Mouse (Mus musculus) ZHBTc4 (cell line): ENCODE data around the gene Tha1.
"Not testable (repeated sequence)": the region's sequence is repeated elsewhere in the genome, so short reads cannot be mapped to it uniquely, and the experiment has no call there.

ENCODE experiments used
- DNase-seq: peaks from one replicate; pipeline ENCODE4 v3.0.0-alpha.2; 2011; ENCODE audit warnings: low read depth, low spot score

The Tha1 gene

DNA sequence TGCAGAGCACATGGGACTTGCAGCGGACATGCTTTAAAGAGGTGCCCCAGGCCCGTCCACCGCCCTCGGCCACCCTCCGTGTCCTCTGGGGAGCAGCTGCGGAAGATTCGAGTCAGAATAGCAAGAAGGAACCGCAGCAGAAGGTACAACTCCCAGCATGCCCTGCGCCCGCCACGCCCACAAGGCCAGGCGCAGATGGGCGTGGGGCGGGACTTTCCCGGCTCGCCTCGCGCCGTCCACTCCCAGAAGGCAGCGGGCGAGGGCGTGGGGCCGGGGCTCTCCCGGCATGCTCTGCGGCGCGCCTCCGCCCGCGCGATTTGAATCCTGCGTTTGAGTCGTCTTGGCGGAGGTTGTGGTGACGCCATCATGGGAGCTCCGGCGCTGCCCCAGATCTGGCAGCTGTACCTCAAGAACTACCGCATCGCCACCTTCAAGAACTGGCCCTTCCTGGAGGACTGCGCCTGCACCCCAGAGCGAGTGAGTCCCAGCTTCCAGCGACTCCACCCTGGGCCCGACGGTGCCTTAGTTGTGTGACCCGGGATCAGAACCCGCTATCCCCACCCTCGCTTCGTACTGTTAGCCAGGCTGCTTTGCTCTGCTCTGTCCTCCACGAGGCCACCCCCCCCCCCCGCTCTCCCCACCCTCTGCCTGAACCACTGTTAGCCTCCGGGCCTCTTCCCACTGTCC lies 24.2 kb downstream of the Tha1 start, which contains the start of gene Birc5:
Gene Birc5 (plus strand): TSS at position 267 of the 687 bp plus-strand sequence.
- peak; percentile 99 for DNase-seq

DNA sequence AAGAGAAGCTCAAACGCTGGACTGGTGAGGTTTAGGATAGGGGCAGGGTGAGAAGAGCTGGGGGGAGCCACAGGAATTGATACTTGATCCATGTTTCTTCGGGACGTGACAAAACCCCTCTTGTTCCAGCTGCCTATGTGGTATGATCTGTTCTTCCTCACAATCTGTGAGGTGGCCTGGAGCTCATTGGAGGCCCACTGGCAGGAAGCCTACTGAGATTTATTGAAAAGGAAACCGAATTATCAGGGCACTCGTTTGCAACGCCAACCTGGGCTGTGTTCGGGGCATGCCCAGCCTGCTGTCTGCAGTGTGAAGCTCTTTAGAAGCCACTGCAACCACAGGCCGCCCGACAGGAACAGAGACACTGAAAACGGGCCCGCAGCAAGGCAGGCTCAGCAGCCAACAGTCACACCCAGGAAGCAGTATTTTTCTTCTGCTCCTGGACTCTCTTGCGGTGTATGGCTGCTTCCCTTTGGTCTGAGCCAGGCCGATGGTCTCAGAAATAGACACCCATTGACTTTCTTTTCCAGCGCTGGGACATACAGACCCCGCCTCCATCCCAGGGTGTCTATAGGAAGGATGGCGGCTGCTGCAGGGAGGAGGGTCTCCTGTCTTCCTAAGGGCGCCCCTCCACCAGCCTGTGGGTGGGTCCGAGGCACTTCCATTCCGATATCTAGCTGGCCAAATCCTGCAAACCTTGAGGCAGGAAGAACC lies 24.9 kb downstream of the Tha1 start:
- no peak for DNase-seq

DNA sequence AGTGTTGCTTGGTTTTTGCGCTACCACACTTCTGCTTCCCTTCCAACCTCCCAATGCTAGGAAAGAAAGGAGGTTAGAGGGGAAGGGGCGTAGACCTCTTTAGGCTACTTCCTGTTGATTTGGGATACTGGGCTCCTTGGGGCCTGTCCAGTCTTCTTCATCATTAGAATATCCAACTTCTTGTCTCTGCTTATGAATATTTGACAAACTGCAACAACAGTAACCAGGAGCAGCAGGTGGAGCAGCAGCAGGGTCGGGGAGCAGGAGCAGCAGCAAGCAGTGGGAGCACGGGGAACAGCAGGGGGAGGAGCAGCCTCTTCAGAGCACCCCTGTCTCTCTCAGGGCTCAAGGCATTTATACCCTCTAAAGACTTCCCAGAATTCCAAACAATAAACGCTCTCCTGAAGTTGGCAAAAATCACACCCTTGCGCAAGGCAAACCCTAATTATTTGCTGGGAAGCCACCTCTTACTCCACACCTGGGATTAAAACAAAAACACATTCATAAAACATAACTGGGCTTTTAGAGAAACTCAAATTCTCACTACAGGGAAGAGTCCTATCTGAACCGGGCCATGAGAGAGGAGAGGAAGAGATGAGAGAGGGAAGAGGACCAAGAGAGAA lies 25.6 kb downstream of the Tha1 start:
- DNase-seq: no peak

DNA sequence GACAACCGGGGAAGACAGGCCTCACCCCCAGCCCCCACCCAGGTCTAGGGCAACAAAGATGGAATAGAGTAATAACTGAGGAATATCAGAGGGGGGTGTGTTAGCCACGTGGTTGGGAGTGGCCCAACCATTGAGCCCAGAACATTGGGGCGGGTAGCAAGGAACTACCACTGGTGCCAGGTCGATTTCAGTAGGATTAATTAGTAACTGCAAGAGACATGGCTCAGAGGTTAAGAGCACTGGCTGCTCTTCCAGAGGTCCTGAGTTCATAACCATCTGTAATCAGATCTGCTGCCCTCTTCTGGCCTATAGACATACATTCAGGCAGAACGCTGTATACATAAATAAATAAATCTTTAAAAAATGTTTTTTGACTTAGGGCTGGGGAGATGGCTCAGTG lies 26.6 kb downstream of the Tha1 start:
- no peak for DNase-seq

DNA sequence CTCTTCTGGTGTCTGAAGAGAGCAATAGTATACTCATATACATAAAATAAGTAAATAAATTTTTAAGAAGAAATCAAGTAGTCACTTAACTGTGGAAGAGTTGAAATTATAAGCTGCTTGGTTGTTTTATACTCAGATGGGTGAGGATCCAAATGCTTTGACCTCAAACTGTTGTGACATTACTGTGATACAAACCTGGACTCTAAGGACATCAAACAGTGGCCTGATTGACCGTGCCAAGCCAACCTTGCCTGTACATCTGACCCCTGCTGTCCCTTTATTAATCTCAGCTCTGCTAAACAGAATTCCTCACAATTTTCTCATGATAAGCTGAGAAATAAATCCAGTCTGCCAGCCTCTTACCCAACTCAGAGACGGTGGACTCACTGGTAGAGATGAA lies 27.6 kb downstream of the Tha1 start:
- no peak for DNase-seq

DNA sequence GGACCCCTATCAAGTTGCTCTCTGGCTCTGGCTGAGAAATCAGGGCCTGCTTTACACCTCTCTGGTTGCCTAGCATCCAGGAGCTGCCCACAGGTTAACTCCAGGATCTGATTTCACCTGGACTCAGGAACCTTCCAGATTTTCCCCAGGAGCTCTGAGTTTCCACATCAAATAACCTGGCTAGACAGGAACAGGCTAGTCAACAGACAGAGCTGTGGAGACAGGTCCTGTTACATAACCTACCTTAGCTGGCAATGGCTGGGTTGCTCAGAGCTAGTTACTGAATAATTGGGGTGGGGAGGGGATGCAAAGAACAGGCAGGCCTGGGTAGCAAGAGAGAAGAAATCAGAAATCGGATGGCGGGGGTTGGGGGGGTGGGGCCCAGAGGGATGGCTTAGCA lies 28.3 kb downstream of the Tha1 start:
- DNase-seq: no peak

DNA sequence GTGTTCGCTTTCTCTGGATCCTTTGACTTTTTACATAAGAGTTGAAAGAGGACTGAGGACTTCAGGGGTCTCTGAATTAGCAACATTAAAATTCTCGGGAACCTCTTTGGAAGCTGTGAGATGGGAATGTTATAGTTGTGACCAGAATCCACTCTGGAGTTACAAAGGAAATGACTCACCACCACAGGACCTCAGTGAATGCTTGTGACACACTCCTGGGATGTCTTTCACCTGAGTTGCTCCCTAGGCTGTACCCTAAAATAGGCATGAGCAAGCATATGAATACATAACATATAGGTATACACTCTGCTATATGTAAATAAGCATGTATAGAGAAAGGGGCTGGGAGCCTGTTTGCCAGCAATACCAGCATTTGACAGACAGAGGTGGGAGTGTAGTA lies 29.8 kb downstream of the Tha1 start:
- no peak for DNase-seq

DNA sequence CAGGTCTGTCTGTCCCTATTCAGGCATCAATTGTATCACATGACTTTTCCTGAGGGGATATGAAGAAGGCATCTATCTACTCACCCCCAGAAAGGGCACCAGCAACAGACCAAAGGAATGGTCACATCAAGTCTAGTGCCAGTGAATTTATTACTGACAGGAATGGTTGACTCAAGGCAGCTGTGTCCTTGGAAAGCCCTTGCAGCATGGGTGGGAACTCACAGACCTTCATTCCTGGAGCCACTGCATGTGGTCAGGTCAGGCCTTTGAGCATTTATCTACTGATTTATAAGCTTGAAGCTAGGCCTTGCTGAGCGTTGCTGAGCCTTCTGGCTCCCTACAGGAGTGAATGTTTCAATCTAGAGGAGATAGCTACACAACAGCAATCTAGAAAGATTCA lies 32.4 kb downstream of the Tha1 start:
- no peak for DNase-seq

DNA sequence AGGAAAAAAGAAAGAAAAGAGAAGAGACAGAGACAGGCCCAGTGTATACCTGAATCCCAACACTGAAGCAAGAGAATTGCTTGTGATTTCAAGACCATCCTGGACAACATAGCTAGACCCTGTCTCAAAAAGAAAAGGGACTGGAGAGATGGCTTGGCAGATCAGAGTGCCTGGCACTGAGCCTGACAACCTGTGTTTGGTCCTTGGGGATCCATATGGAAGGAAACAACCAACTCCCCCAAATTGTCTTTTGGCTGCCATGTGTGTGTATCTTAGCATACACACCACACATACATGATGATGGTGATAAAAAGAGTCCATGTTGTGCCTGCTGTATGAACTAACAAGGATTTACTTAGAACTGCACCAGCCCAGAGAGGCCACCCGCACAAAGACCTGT lies 34.3 kb downstream of the Tha1 start:
- DNase-seq: no peak

DNA sequence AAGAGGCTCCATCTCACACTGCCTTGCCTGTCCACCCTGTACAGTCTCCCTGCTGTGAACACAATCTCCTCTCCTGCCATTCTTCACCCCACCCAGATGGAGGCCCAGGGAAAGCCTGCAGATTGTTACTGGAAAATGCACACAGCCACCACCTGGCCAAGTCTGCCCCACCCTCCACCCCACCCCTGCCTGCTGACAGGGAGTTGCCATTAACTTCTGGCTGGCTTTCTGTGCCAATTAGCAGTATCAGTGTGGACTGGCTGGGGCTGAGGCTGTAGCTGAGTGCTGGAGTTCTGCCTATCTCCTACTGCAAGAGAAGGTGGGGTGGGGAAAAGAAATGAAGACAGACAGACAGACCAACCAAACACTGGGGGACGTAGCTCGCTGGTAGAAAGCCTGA lies 34.7 kb downstream of the Tha1 start:
- DNase-seq: peak; percentile 63

DNA sequence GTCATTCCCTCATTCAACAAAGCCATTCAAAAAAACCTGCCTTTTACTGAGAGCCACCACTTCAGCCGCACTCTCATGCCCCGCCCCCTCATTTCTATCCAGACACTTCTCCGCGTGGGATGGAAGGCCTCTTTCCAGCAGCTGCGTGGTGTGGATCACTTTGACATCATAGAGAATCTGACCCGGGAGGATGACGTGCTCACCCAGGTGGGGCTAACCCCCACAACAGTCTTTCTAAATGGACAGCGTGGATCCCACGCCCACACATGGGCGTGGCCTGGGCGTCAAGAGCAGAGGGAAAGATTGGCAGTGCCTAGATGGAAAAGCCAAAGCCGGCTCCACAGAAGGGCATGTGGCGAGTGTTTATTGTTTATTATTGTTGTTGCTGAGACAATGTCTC lies 37.0 kb downstream of the Tha1 start:
- DNase-seq: peak; percentile 95

DNA sequence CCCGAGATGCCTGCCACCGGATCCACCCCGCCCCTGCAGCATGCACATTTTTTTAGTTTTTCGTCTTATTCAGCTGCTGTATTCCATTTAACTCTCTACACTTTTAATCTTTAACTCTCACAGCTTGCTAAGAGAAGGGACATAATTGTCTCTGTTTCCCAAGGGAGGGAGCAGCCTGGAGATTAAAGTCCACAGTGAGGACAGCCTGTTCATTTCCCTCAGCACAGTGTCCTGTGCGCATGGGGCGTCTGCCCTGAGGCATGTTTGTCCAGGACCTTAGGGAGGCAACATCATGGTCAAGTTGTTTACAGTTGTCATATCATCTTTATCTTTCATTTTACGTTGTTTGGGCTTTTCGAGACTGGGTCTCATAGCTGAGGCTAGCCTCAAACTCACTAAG lies 39.2 kb downstream of the Tha1 start:
- no peak for DNase-seq

DNA sequence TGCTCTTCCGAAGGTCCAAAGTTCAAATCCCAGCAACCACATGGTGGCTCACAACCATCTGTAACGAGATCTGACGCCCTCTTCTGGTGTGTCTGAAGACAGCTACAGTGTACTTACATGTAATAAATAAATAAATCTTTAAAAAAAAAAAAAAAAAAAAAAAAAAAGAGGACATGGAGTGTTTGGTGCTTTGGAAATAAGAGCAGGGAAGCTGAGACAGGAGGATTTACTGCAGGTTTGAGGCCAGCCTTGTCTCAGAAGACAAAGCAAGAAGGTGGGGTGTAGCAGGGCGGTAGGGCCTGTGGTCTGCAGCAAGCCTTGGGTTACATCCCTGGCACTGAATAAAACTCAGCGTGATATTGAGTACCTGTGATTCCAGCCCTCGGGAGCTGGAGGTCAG lies 39.8 kb downstream of the Tha1 start:
- DNase-seq: not testable (repeated sequence)

DNA sequence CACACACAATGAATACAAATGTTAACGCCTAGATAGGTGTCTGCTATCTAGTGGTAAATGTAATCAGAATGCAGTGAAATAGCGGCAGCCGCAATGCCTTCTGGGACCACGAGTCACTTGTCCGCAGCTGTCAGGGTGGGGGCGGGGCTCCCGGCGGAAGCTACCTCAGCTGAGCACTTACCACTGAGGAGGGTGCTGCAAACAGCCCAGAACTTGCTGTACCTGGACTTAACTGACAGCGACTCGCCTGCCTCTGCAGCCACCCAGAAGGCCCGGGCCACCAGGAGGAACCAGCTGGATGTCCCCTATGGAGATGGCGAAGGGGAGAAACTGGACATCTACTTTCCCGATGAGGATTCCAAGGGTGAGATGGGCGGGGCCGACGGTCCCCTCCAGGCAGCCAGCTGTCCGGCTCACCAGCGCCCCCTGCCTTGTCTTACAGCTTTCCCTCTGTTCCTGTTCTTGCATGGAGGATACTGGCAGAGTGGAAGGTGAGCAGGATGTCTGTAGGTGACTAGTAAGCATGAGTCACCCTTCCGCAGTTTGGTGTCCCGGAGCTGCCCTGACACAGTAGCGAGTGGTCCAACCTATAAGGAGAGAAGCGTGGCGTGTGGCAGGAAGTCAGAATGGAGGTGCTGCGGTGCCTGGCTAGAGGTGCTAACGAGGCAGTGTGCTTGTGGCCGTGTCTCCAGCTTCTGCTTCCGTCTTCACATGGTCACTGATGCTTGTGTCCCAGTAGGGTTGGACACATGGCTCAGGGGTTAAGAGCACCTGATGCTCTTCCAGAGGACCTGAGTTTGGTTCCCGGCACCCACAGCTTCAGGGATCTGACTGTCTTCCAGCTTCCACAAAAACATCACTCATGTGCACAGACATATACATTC lies 41.0 kb downstream of the Tha1 start:
- peak; percentile 97 for DNase-seq

DNA sequence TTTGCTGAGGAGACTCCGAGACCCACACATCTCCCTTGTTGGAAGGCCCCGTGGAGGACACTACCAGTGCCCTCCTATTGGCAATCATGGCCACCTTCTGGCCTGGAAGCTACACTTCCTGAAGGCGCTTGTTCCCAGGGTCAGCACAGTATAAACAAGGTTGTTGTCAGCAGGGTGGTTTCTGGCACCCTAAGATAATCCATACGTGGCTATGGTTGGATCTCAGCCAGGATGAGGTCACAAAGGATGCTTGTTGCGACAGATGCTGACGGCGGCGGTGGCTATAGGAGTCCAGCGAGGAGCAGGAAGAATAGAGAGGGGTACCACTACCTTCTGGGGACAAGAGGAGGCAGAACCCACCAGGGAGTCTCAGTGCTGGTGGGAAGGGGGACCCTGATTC lies 42.9 kb downstream of the Tha1 start:
- DNase-seq: no peak

DNA sequence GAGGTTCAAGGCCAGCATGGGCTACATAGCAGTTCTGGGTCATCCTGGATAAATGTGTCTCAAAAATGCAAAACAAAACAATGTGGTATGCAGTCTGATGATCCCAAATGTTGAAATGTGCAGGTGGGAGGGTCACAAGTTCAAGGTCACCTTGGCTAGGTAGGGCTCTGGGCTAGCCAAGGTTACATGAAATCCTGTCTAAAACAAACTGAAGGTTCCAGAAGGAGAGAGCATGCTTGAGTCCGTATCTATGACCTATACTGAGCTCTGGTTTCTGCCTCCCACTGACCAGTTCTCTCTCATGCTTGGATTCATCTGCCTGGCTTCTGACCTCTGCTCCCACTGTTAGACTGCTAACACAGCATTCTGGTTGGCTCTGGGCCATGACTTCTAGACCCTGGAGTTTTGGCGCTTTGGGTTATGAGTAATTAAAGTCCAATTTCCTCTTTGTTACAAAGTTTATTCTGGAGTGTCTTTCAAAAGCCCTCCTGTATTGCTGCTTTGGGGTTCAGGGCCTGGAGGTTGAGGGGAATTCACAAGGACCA lies 43.5 kb downstream of the Tha1 start:
- DNase-seq: no peak

DNA sequence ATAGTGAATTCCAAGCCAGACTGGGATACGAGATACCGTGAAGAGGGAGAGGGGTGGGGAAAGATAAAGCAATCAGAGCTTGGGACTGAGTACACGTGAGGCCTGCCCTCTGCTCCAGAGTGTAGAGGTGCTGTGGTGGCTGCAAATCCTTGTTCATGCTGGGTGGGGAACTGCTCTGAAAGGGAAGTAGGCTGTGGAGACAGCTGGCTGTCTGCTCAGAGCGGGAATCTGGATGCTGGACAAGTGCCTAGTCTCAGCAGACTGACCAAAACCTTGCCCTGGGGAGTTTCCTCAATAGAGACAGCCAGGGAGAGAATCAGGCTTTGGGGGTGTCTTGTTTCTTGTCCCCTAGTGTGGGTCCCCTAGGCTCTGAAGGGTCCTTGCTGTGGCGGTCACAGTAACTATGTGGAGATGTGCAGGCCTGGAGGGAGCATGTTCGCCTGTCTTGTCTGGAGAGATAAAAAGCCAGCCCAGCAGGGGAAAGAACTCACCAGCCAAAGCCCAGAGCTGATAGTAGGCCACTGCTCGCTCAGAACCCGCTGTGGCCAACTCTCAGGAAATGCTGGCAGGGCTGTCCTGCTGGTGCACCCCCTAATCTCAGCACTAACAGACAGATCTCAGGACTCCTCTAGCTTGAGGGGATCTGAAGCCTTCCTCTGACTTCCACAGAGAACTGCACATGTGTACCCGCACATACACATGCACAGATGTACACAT lies 44.2 kb downstream of the Tha1 start:
- DNase-seq: peak; percentile 37

DNA sequence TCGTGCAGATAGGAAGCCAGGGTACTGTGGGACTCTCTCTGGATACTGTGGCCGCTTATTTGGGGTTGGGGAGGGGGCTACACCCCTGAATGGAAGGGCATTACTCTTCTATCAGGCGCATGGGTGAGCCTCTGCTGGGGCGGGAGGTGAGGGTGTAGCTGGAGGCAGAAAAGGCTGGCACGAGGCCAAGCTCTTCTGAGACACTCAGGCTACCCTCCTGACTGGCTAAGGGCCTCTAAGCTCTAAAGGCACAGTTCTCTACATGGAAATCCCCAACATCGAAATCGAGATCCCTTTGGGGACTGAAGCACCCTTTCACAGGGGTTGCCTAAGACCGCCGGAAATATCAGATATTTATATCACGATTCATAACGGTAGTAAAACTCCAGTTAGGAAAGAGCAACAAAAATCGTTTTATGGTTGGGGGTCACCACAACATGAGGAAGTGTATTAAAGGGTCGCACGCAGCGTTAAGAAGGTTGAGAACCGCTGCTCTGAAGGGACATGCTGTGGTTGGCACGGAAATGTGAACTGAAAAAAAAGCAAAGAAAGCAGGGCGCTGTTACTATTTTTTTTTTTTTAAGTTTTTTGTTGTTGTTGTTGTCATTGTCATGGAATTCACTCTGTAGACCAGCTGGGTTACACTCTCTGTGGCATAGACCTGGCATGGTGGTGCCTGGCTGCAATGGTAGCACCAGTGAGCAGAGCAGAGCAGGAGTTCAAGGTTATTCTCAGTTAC lies 45.0 kb downstream of the Tha1 start:
- peak; percentile 41 for DNase-seq

DNA sequence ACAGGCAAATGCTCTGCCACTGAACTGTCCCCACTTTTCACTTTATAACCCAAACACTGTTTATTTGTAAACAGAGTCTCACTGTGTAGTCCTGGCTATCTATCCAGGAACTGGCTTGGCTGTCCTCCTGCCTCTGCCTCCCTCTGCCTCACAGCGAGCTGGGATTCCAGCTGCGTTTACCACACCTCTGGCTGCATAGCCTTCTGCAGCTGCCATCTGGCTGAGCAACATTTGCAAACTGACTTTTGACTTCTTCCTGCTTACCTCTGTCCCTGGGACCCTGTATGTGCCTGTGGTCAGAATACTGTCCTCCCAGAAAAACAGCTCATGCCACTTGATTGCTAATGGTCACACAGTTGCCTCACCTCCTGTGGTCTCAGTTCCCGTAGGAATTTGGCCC lies 45.9 kb downstream of the Tha1 start:
- DNase-seq: no peak

DNA sequence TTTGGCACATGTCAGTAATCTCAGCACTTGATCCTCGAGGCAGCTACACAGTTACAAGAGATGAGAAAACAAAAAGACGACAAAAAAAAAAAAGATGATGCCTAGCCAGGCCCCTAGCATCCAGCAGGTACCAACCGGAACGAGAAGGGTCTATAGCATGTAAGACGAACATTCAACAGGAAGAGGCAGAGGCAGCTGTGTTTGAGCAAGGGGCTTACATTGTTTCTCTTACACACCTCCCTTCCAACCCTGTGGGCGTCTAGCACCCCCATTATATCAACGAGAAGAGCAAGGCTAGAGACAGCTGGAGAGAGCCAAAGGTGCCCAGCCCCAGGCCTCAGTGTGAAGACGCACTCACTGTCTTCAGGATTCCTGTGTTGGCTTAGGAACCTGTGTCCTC lies 46.4 kb downstream of the Tha1 start:
- DNase-seq: no peak
